Mouse (Mus musculus) left cerebral cortex, postnatal 4 days (tissue): ENCODE results near the gene Il33. TPM values are rescaled to one million over a fixed set of nuclear protein-coding genes. Genes with fewer than 3 reads are reported as not detected.
"Not testable (repeated sequence)": the region's sequence is repeated elsewhere in the genome, so short reads cannot be mapped to it uniquely, and the experiment has no call there.

Experiments used
- DNase-seq: peaks from one replicate; pipeline ENCODE4 v3.0.0-alpha.2; 2022
- intact Hi-C: fragments of 180-260 bp; cut with DNase I; formaldehyde crosslinking; loops from one replicate; pipeline ENCODE4 v1.15.1; 2025
- total RNA-seq, 2 experiments: library from RNA; stranded (reverse); gene quantifications; 2 replicates each; pipeline ENCODE4 v1.2.3; 2021

The Il33 gene
- total RNA-seq, 2 experiments from 2014 or later = 1.2 to 1.8 TPM

GRCm38 (mm10) chr19:29930296-29930695, 5.4 kb downstream of the Il33 start:
- intact Hi-C loops = no loop called here
- DNase-seq = no peak

GRCm38 (mm10) chr19:29937445-29937844, 12.5 kb downstream of the Il33 start:
- no peak for DNase-seq
- intact Hi-C loops = no loop called here

DNA sequence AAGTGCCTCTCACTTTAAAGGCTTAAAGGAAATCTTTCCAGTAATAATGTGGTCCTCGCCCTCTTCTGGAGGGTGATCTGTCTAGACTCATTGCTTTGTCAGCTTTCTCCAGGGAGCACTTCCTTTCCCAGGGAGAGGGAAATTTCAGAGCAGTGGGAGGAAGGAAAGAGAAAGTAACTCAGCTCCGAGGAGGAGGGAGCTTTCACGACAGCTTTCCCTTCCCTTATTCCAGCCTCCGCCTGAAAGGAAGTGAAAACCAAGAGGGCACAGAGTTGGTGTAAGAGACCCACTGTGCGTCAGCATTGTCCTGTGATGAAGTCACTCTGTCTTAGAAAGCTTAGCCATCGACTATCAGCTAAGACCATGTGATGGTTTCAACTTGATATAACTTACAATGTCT, 15.3 kb downstream of the Il33 start:
- intact Hi-C loops = no loop called here
- no peak for DNase-seq

GRCm38 (mm10) chr19:29941208-29941607, 16.3 kb downstream of the Il33 start:
- DNase-seq = no peak
- intact Hi-C loops = no loop called here

DNA sequence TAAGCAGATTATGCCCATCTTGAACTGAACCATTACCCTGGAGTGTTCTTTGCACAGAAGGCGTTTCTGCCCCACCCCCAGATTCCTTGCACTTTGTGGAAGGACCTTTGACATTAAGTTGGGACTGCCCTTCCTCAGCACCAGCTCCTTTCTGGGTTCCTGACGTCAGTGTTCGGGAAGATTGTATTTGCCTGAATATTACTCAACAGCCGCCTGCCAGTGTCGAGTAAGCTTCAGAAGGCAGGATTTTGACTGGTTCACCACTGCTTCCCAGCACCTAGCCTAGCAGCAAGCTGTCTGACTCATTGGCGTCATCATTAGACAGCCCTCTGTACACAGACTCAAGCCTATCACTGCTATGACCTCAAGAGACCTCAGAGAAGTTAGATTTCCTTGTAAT, 17.4 kb downstream of the Il33 start:
- no peak for DNase-seq
- intact Hi-C loops = no loop called here

DNA sequence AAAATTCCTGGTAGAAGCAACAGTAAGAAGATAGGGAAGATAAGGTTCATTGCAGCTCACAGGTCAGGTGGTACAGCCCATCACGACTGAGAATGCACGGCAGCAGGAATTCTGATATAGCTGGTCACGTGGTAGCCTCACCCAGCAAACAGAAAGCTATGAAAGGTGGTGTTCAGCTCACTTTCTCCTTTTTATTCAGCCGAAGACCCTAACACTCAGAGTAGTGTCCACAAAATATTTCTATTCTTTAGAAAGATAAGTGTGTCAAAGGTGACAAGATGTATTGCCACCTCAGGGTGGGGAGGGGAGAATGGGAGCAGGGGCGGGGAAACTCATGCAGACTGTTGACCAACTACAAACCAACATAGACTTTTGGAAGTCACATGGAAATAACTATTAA, 19.5 kb downstream of the Il33 start:
- no peak for DNase-seq
- intact Hi-C loops = no loop called here

DNA sequence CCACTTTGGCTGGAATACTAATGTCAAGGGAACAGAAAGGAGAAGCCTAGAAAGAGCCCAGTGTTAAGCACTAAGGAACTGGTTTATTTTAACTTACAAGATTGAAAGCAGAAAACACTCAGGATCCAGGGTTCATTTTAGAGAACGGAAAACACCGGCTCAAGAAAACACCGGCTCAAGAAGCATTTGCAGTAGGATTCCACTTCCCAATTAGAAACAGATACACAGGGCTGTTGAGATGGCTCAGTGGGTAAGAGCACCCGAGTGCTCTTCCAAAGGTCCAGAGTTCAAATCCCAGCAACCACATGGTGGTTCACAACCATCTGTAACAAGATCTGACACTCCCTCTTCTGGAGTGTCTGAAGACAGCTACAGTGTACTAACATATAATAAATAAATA, 20.0 kb downstream of the Il33 start:
- DNase-seq, intact Hi-C loops: not testable (repeated sequence)

DNA sequence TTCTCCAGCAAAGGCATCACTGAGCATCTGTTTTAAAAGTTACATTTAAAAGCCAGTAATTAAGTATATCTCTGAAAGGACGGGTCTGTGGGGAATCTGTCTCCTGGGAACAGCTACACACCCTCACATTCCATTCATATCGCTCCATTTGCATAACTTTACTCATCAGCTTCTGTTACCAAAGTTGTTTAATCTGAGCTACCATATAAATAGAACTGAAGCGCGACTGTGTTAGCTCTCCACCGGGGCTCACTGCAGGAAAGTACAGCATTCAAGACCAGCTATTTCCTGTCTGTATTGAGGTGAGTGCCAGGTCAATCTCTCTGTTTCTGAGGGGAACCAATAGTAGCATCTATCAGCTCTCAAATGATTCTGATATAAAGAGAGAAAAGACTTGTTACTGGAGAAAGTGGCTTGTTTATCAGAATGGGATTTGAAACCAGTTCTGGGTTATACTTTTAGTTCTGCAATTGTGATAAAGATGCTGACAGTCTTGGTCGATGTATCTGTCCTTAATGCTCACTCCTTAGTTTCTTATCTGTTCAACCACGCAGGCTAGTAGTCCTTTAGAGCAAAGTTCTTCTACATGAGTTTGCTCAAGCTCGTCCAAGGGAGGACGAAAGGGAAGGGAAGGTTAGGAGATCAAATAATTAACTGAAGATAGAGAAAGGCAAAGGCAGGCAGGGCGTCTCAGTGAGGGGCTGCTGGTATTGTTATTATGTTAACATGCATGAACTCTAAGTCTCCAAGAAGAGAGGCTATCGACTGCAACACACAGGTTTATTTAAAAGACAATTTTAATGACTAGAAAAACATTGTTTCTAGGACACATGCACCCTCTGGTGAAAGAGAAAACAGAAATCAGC, 20.9 kb downstream of the Il33 start:
- no peak for DNase-seq
- intact Hi-C loops = no loop called here

DNA sequence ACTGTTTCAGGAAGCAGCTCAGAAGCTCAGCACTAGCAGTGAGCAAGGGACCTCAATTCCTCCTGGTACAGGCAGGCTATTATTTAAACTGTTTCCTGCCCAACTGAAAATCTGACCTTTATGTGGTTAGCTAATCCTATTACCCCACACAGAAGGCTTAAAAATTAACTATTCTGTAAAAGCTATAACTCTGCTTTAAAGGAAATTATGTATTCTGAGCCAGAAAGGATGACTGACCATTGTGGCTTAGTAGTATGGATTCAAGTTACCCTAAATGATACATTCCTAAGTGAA, 21.5 kb downstream of the Il33 start:
- DNase-seq = no peak
- intact Hi-C loops = no loop called here

GRCm38 (mm10) chr19:29947056-29947455, 22.1 kb downstream of the Il33 start:
- no peak for DNase-seq
- intact Hi-C loops = no loop called here

- peak; percentile 83 for DNase-seq
- intact Hi-C loops = no loop called here
These were observed 23.2 kb downstream of the Il33 start for GRCm38 (mm10) chr19:29947891-29948801.

DNA sequence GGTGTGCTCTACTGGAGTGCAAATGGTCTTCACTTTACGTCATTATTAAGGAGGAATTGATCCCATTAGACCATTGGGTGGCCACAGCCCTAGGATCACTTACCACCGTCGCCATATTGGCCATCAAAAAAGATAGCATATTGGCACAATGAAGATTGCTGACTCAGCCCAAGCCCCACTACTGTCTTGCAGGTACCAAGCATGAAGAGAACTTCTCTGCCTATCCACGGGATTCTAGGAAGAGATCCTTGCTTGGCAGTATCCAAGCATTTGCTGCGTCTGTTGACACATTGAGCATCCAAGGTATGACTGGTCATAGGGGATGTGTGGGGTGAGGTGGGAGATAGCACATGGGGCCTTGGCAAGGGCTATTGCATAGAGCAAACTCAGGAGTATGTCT, 27.6 kb downstream of the Il33 start:
- no peak for DNase-seq
- intact Hi-C loops = no loop called here

DNA sequence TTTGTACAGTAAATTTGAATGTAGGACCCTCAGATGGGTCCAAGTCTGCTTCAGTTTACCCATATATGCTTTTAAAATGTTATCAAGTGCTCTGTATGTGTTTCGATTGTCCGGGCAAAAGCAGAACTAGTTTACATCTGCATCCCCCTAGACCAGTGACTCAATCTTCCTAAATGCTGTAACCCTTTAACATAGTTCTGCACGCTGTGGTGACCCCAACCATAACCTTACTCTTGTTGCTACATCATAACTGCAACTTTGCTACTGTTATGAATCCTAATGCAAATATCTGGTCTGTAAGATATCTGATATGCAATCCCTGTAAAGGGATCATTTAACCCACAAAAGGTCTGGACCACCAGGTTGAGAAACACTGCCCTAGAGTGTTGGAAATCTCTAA, 28.9 kb downstream of the Il33 start:
- no peak for DNase-seq
- intact Hi-C loops = no loop called here

- intact Hi-C loops = no loop called here
- DNase-seq = no peak
These were observed 30.5 kb downstream of the Il33 start for GRCm38 (mm10) chr19:29955454-29955853.

- DNase-seq = no peak
- intact Hi-C loops = no loop called here
These were observed 36.0 kb downstream of the Il33 start for GRCm38 (mm10) chr19:29960906-29961305.

DNA sequence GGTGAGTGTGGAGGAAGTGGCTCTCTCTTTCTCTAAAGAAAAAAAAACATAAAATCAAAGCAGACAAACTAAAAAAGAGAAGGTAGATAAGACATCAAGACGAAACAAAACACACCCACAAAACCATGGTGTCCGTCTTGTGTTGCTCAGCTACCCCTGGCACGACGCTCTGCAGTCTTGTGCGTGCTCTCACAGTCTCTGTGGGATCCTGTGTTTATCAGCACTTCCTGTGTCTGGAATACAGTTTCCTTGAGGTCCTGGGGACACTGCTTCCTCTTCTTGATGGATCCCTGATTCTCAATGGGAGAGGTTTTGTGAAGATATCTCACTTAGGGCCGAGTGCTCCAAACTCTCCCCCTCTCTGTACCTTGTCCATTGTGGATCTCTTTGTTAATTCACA, 36.9 kb downstream of the Il33 start:
- DNase-seq = no peak
- intact Hi-C loops = no loop called here

DNA sequence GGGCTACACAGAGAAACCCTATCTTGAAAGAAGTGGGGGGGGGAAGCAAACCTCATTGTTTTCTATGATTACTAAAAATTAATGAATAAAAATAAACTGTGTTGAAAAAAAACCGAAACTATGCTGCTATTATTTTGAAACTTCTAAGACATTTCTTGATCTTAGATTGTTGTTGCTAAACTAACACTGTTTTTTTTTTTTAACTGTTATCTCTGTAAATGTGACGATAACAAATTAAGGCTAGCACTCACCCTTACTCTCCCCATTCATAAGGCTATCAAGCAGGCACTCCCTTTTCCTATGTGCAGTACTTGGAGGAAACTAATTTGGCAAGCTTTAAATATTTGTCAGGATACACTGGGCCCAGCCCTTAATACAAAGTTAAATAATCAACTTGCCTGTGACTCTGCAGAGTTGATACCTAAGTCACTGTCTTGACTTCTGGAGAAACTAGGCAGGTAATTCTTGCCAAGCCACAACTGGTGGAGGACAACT, 38.7 kb downstream of the Il33 start:
- intact Hi-C loops = no loop called here
- DNase-seq = no peak

DNA sequence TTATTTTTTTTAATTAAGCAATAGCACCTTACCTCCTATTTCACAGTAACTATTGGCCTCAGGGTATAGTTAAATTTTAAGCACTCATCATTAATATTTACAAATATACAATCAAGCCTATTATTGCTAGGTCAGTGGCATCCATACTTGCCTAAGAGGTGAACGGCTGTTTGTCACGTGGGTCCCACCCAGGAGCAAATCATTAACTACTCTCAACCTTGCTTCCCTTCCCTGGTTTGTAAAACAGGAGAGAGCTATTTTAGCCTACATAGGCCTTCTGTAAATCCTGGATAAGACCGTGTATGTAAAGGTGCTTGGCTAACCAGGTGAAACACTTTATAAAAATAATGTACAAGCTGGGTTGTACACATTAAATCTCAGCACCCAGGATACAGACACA, 43.0 kb downstream of the Il33 start:
- no peak for DNase-seq
- intact Hi-C loops = no loop called here

DNA sequence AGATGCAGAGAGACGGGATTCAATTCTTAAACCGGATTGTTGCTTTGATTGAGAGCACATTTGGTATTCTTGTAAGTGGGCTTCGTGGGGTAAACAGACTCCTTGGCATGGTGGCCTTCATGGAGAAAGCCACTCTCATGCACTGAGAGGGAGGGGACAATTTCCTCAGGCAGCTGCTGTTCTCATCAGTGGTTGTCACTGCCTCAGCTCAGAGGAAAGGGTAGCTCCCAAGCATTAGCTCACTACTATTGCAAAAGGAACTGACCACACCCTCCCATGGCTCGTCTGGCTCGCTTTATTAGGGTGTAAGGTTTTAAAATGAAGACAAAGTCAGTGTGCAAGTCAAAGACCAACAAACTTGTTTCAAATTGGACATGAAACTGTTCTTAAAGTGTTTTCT, 48.5 kb downstream of the Il33 start:
- intact Hi-C loops = loop anchor here (10.0 kb wide), 1 partner anchor 299 kb away; no protein-coding TSS in a partner anchor

GRCm38 (mm10) chr19:29978847-29979246, 53.9 kb downstream of the Il33 start:
- no peak for DNase-seq

More for the DNA sequence above, 48.5 kb downstream of the Il33 start:
- no peak for DNase-seq

GRCm38 (mm10) chr19:29979452-29980089, 54.7 kb downstream of the Il33 start:
- no peak for DNase-seq

More at GRCm38 (mm10) chr19:29978847-29979246, 53.9 kb downstream of the Il33 start:
- intact Hi-C loops = loop anchor here (10.0 kb wide), 1 partner anchor 304 kb away; no protein-coding TSS in a partner anchor

More at GRCm38 (mm10) chr19:29979452-29980089, 54.7 kb downstream of the Il33 start:
- intact Hi-C loops = loop anchor here (10.0 kb wide), 1 partner anchor 305 kb away; no protein-coding TSS in a partner anchor
